Mouse (Mus musculus) cerebellum, postnatal 14 days (tissue): Measurements from ENCODE around the gene Defa35.
"Not testable (repeated sequence)": the region's sequence is repeated elsewhere in the genome, so short reads cannot be mapped to it uniquely, and the experiment has no call there.

Source experiments
- DNase-seq, 2 experiments: peaks; one replicate each; pipeline ENCODE4 v3.0.0; 2021; ENCODE audit warnings: mixed read lengths in 2 of 2

Defa35 gene

GRCm38 (mm10) chr8:21064738-21065137 lies at the start of gene Defa35:
Gene Defa35 (plus strand): TSS chr8:21065038.
- not testable (repeated sequence) for DNase-seq

- DNase-seq = not testable (repeated sequence)
Observed at GRCm38 (mm10) chr8:21025245-21025644, 39.6 kb upstream of the Defa35 start, which contains the start of gene Defa21. Gene Defa21 (plus strand): TSS chr8:21025545.

GRCm38 (mm10) chr8:21054747-21055146 lies 10.1 kb upstream of the Defa35 start, which contains the start of gene Defa23:
Gene Defa23 (plus strand): TSS chr8:21055047.
- DNase-seq = not testable (repeated sequence)

GRCm38 (mm10) chr8:21084142-21084541 lies 19.3 kb downstream of the Defa35 start, which contains the start of gene Defa25:
Gene Defa25 (plus strand): TSS chr8:21084442.
- not testable (repeated sequence) for DNase-seq

- peak in 1 of 2 experiments; percentile 2 for DNase-seq
Observed at GRCm38 (mm10) chr8:21093106-21093505, 28.3 kb downstream of the Defa35 start.

- not testable (repeated sequence) for DNase-seq
Observed at GRCm38 (mm10) chr8:21095950-21096349, 31.1 kb downstream of the Defa35 start, which contains the start of gene Gm14851. Gene Gm14851 (minus strand): TSS chr8:21096050.
